Mouse (Mus musculus): ENCODE measurements at regions not wholly inside any gene's neighbourhood (a gene's known extent, or its start where the extent isn't known, plus 50 kb on each side); places are given as distances from the start of the nearest gene placed in this dataset.

- no peak for ATAC-seq (ENCODE audit: insufficient number of reproducible peaks, low FRiP score)
- peak overlapping the region; percentile 34; the same call in 1 of the 2 replicates for H3K4me2 ChIP-seq
- no peaks in the 10 kb centered on the region for H3K36me3 ChIP-seq
- WGBS, result 63% methylated on average over 7 of the region's 7 CpGs
- H3K4me3 ChIP-seq, result no peak overlapping the region
- H3K27ac ChIP-seq (ENCODE audit: poor library complexity, severe bottlenecking), result no peak overlapping the region
- H3K9ac ChIP-seq, result no peak overlapping the region
- H3K9me3 ChIP-seq (replicated peaks), result no peaks in the 10 kb centered on the region
- peaks cover 11% of the 10 kb centered on the region for H3K4me1 ChIP-seq (replicated peaks)
- H3K27me3 ChIP-seq (replicated peaks), result no peaks in the 10 kb centered on the region
These were observed 89.6 kb downstream of the Ppp4r2 start for GRCm38 (mm10) chr6:100923070-100923469.

- Histone ChIP-seq H3K4me1 (replicated peaks) (peaks cover 15% of the 10 kb centered on the region), H3K27me3 (replicated peaks) (no peaks in the 10 kb centered on the region), H3K27ac (ENCODE audit: poor library complexity, severe bottlenecking) (no peak overlapping the region), H3K9ac (no peak overlapping the region), H3K4me2 (peak overlapping the region; percentile 34; the same call in 1 of the 2 replicates), H3K9me3 (replicated peaks) (no peaks in the 10 kb centered on the region), H3K36me3 (no peaks in the 10 kb centered on the region), H3K4me3 (no peak overlapping the region)
- ATAC-seq (ENCODE audit: insufficient number of reproducible peaks, low FRiP score), result no peak
- 39% methylated on average over 4 of the region's 4 CpGs for WGBS
These were observed 90.3 kb downstream of the Ppp4r2 start for GRCm38 (mm10) chr6:100923686-100924085.

GRCm38 (mm10) chr6:100928791-100929758, 95.7 kb downstream of the Ppp4r2 start:
- H3K4me3 ChIP-seq, result no peak overlapping the region
- H3K27ac ChIP-seq (ENCODE audit: poor library complexity, severe bottlenecking), result peak overlapping the region; percentile 39; the same call in 1 of the 2 replicates
- no peak overlapping the region for H3K9ac ChIP-seq

GRCm38 (mm10) chr6:100929759-100930358, 96.4 kb downstream of the Ppp4r2 start:
- no peaks in the 10 kb centered on the region for H3K9me3 ChIP-seq (replicated peaks)
- no peak overlapping the region for H3K9ac ChIP-seq
- H3K4me1 ChIP-seq (replicated peaks), result peaks cover 31% of the 10 kb centered on the region
- H3K4me2 ChIP-seq, result peak overlapping the region; percentile 48
- WGBS, result 18% methylated on average over 10 of the region's 10 CpGs
- H3K4me3 ChIP-seq, result no peak overlapping the region
- no peaks in the 10 kb centered on the region for H3K36me3 ChIP-seq
- H3K27me3 ChIP-seq (replicated peaks), result 0 out of 2 replicates have a peak, but pooled peaks cover 4% of the 10 kb centered on the region
- no peak for ATAC-seq (ENCODE audit: insufficient number of reproducible peaks, low FRiP score)
- H3K27ac ChIP-seq (ENCODE audit: poor library complexity, severe bottlenecking), result no peak overlapping the region

More at GRCm38 (mm10) chr6:100928791-100929758, 95.7 kb downstream of the Ppp4r2 start:
- 46% methylated on average over 16 of the region's 16 CpGs for WGBS
- Histone ChIP-seq H3K4me2 (peak overlapping the region; percentile 48), H3K9me3 (replicated peaks) (no peaks in the 10 kb centered on the region), H3K4me1 (replicated peaks) (peaks cover 31% of the 10 kb centered on the region), H3K36me3 (no peaks in the 10 kb centered on the region), H3K27me3 (replicated peaks) (0 out of 2 replicates have a peak, but pooled peaks cover 4% of the 10 kb centered on the region)
- 0 out of 2 replicates have a peak, but pooled peaks have one; percentile 51 for ATAC-seq (ENCODE audit: insufficient number of reproducible peaks, low FRiP score)

GRCm38 (mm10) chr6:100930706-100931105, 97.3 kb downstream of the Ppp4r2 start:
- Histone ChIP-seq H3K9me3 (replicated peaks) (no peaks in the 10 kb centered on the region), H3K9ac (no peak overlapping the region), H3K27ac (ENCODE audit: poor library complexity, severe bottlenecking) (no peak overlapping the region), H3K27me3 (replicated peaks) (0 out of 2 replicates have a peak, but pooled peaks cover 4% of the 10 kb centered on the region), H3K4me1 (replicated peaks) (peaks cover 31% of the 10 kb centered on the region), H3K36me3 (no peaks in the 10 kb centered on the region), H3K4me3 (no peak overlapping the region), H3K4me2 (no peak overlapping the region)
- 80% methylated on average over 6 of the region's 6 CpGs for WGBS
- no peak for ATAC-seq (ENCODE audit: insufficient number of reproducible peaks, low FRiP score)

GRCm38 (mm10) chr6:100934424-100934823, 101.0 kb downstream of the Ppp4r2 start:
- ATAC-seq (ENCODE audit: insufficient number of reproducible peaks, low FRiP score), result no peak
- WGBS, result 90% methylated on average over 5 of the region's 5 CpGs
- Histone ChIP-seq H3K9ac (no peak overlapping the region), H3K27ac (ENCODE audit: poor library complexity, severe bottlenecking) (no peak overlapping the region), H3K4me3 (no peak overlapping the region), H3K36me3 (no peaks in the 10 kb centered on the region), H3K4me1 (replicated peaks) (peaks cover 27% of the 10 kb centered on the region), H3K4me2 (no peak overlapping the region), H3K9me3 (replicated peaks) (no peaks in the 10 kb centered on the region), H3K27me3 (replicated peaks) (0 out of 2 replicates have a peak, but pooled peaks cover 4% of the 10 kb centered on the region)

GRCm38 (mm10) chr6:100937802-100938201, 104.4 kb downstream of the Ppp4r2 start:
- Histone ChIP-seq H3K4me2 (no peak overlapping the region), H3K9me3 (replicated peaks) (no peaks in the 10 kb centered on the region), H3K9ac (no peak overlapping the region), H3K4me3 (no peak overlapping the region), H3K4me1 (replicated peaks) (peaks cover 11% of the 10 kb centered on the region; the same call in 1 of the 2 replicates), H3K36me3 (no peaks in the 10 kb centered on the region), H3K27me3 (replicated peaks) (0 out of 2 replicates have a peak, but pooled peaks cover 4% of the 10 kb centered on the region), H3K27ac (ENCODE audit: poor library complexity, severe bottlenecking) (no peak overlapping the region)
- ATAC-seq (ENCODE audit: insufficient number of reproducible peaks, low FRiP score), result no peak
- whole genome bisulfite sequencing, result 94% methylated on average over 1 of the region's 1 CpGs

GRCm38 (mm10) chr6:100938376-100938775, 105.0 kb downstream of the Ppp4r2 start:
- no peak overlapping the region for H3K4me3 ChIP-seq
- no peak overlapping the region for H3K27ac ChIP-seq (ENCODE audit: poor library complexity, severe bottlenecking)
- no peak overlapping the region for H3K9ac ChIP-seq
- H3K9me3 ChIP-seq (replicated peaks), result no peaks in the 10 kb centered on the region
- H3K4me2 ChIP-seq, result 0 out of 2 replicates have a peak overlapping the region, but pooled peaks have one; percentile 8
- no peak for ATAC-seq (ENCODE audit: insufficient number of reproducible peaks, low FRiP score)
- peaks cover 11% of the 10 kb centered on the region; the same call in 1 of the 2 replicates for H3K4me1 ChIP-seq (replicated peaks)
- 0 out of 2 replicates have a peak, but pooled peaks cover under 1% of the 10 kb centered on the region for H3K27me3 ChIP-seq (replicated peaks)
- 78% methylated on average over 11 of the region's 11 CpGs for WGBS
- H3K36me3 ChIP-seq, result no peaks in the 10 kb centered on the region

GRCm38 (mm10) chr6:100939042-100939441, 105.6 kb downstream of the Ppp4r2 start:
- Histone ChIP-seq H3K4me3 (no peak overlapping the region), H3K4me1 (replicated peaks) (peaks cover 11% of the 10 kb centered on the region; the same call in 1 of the 2 replicates), H3K27ac (ENCODE audit: poor library complexity, severe bottlenecking) (no peak overlapping the region), H3K9ac (no peak overlapping the region), H3K27me3 (replicated peaks) (no peaks in the 10 kb centered on the region), H3K36me3 (no peaks in the 10 kb centered on the region), H3K4me2 (0 out of 2 replicates have a peak overlapping the region, but pooled peaks have one; percentile 8), H3K9me3 (replicated peaks) (no peaks in the 10 kb centered on the region)
- peak; percentile 29; the same call in 1 of the 2 replicates for ATAC-seq (ENCODE audit: insufficient number of reproducible peaks, low FRiP score)
- WGBS, result 62% methylated on average over 12 of the region's 12 CpGs

GRCm38 (mm10) chr6:100939766-100940165, 106.3 kb downstream of the Ppp4r2 start:
- no peak for ATAC-seq (ENCODE audit: insufficient number of reproducible peaks, low FRiP score)
- Histone ChIP-seq H3K9me3 (replicated peaks) (no peaks in the 10 kb centered on the region), H3K27me3 (replicated peaks) (no peaks in the 10 kb centered on the region), H3K4me1 (replicated peaks) (peaks cover 11% of the 10 kb centered on the region; the same call in 1 of the 2 replicates), H3K9ac (no peak overlapping the region), H3K4me3 (no peak overlapping the region), H3K36me3 (no peaks in the 10 kb centered on the region), H3K27ac (ENCODE audit: poor library complexity, severe bottlenecking) (no peak overlapping the region), H3K4me2 (no peak overlapping the region)
- 84% methylated on average over 5 of the region's 5 CpGs for WGBS

GRCm38 (mm10) chr6:100941686-100942085, 108.3 kb downstream of the Ppp4r2 start:
- Histone ChIP-seq H3K9me3 (replicated peaks) (no peaks in the 10 kb centered on the region), H3K36me3 (no peaks in the 10 kb centered on the region), H3K4me2 (no peak overlapping the region), H3K4me3 (no peak overlapping the region), H3K27ac (ENCODE audit: poor library complexity, severe bottlenecking) (no peak overlapping the region), H3K9ac (no peak overlapping the region), H3K27me3 (replicated peaks) (no peaks in the 10 kb centered on the region), H3K4me1 (replicated peaks) (peaks cover 14% of the 10 kb centered on the region; the same call in 1 of the 2 replicates)
- WGBS, result 59% methylated on average over 2 of the region's 2 CpGs
- no peak for ATAC-seq (ENCODE audit: insufficient number of reproducible peaks, low FRiP score)

Data from heart, embryonic 12.5 days (tissue).